Mouse (Mus musculus) c-Kit-positive CD71-positive TER-119-positive erythroid progenitor cells, embryonic 14.5 days (primary cell): ENCODE data around the gene Gm21764.
"Not testable (repeated sequence)": the region's sequence is repeated elsewhere in the genome, so short reads cannot be mapped to it uniquely, and the experiment has no call there.

Source experiments
- DNase-seq: peaks from one replicate; pipeline ENCODE4 v3.0.0-alpha.2; 2013; ENCODE audit warnings: low spot score

The Gm21764 gene

GRCm38 (mm10) chrY:18061712-18062111 is at the start of gene Gm21764:
Gene Gm21764, minus strand, starts transcription at chrY:18061812.
- DNase-seq: not testable (repeated sequence)

- not testable (repeated sequence) for DNase-seq
These were observed 27.2 kb upstream of the Gm21764 start, which contains the start of gene Ssty1 for GRCm38 (mm10) chrY:18088816-18089215. Gene Ssty1, plus strand, starts transcription at chrY:18089116.
